Comparison of ENCODE assay signal across 9 mouse cellular contexts in the genomic region with DNA sequence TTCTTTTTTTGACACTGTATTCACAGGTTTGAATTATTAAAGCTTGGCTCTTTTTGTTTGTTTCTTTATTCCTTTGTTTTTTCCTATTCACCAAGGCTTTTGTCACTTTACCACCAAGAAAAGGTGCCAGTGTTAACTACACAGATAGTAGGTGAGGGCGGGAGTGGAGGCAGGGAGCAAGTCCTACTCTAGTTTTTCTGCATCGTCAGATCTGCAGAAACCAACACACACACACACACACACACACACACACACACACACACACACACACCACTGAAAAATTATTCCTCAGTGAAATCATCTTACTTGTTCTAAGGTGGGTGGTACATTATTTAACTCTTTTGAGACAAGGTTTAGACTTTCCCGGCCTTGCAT.
DNase-seq lines count a peak whose midpoint lies in the region; ATAC-seq and TF ChIP-seq lines count a peak whose summit lies in the region.
"Had no signal": no experiment of that assay in that cellular context is flagged by ENCODE, and none has a peak within 500 bp of the region (broad histone marks: within the 10 kb centered on the region; RNA-seq: fewer than 3 reads in every experiment).

No protein-coding gene starts in this region.

- peak overlapping the region; percentile 50 for H3K4me3 ChIP-seq in kidney, embryonic 15.5 days (replicated peaks)
- no peak overlapping the region for H3K4me3 ChIP-seq in forebrain, embryonic 16.5 days (replicated peaks; ENCODE audit: low read length)
- no peak overlapping the region for H3K4me3 ChIP-seq in hindbrain, postnatal 0 days (ENCODE audit: low read length)
- peak overlapping the region; percentile 49; the same call in 1 of the 2 replicates for H3K4me3 ChIP-seq in neural tube, embryonic 13.5 days

- H3K27me3 ChIP-seq in kidney, embryonic 15.5 days, result no peaks in the 10 kb centered on the region; the same call in 1 of the 2 replicates
- no peaks in the 10 kb centered on the region for H3K27me3 ChIP-seq in forebrain, embryonic 16.5 days (replicated peaks; ENCODE audit: control insufficient read depth, insufficient read depth, low read length)
- H3K27me3 ChIP-seq in hindbrain, postnatal 0 days (ENCODE audit: insufficient read depth, low read length), result no peaks in the 10 kb centered on the region
- peaks cover 4% of the 10 kb centered on the region; the same call in 1 of the 2 replicates for H3K27me3 ChIP-seq in neural tube, embryonic 13.5 days

- peak overlapping the region; percentile 87 for H3K4me2 ChIP-seq in kidney, embryonic 15.5 days
- H3K4me2 ChIP-seq in forebrain, embryonic 16.5 days (ENCODE audit: low read length), result no peak overlapping the region
- H3K4me2 ChIP-seq in hindbrain, postnatal 0 days (ENCODE audit: low read depth, low read length), result peak overlapping the region; percentile 59; the same call in 1 of the 2 replicates
- peak overlapping the region; percentile 85 for H3K4me2 ChIP-seq in neural tube, embryonic 13.5 days

- H3K9me3 ChIP-seq in kidney, embryonic 15.5 days (replicated peaks), result no peaks in the 10 kb centered on the region
- no peaks in the 10 kb centered on the region for H3K9me3 ChIP-seq in forebrain, embryonic 16.5 days (ENCODE audit: control insufficient read depth, low read length)
- H3K9me3 ChIP-seq in hindbrain, postnatal 0 days (ENCODE audit: low read length), result no peaks in the 10 kb centered on the region
- no peaks in the 10 kb centered on the region for H3K9me3 ChIP-seq in neural tube, embryonic 13.5 days

- WGBS in kidney, embryonic 15.5 days, result 74% methylated on average over 3 of the region's 3 CpGs
- 62% methylated on average over 3 of the region's 3 CpGs for WGBS in forebrain, embryonic 16.5 days
- 78% methylated on average over 3 of the region's 3 CpGs for WGBS in hindbrain, postnatal 0 days
- 63% methylated on average over 3 of the region's 3 CpGs for WGBS in neural tube, embryonic 13.5 days

- no peak overlapping the region for H3K9ac ChIP-seq in kidney, embryonic 15.5 days
- no peak overlapping the region for H3K9ac ChIP-seq in forebrain, embryonic 16.5 days (replicated peaks; ENCODE audit: low read depth, low read length)
- no peak overlapping the region for H3K9ac ChIP-seq in hindbrain, postnatal 0 days (replicated peaks; ENCODE audit: low read length)
- no peak overlapping the region for H3K9ac ChIP-seq in neural tube, embryonic 13.5 days

- no peak for DNase-seq in kidney, adult 18-20 months
- no peak for DNase-seq in hindbrain, postnatal 0 days (ENCODE audit: low spot score)
- DNase-seq in urinary bladder, postnatal 10 days (ENCODE audit: low spot score), result no peak
- DNase-seq in c-Kit-positive CD71-positive TER-119-positive erythroid progenitor cells, embryonic 14.5 days (ENCODE audit: low spot score), result no peak
- DNase-seq: thymus, postnatal 36 days had no signal

- ATAC-seq in kidney, embryonic 15.5 days (replicated peaks; ENCODE audit: low FRiP score), result no peak
- 0 out of 2 replicates have a peak, but pooled peaks have one; percentile 34 for ATAC-seq in forebrain, embryonic 16.5 days
- ATAC-seq in hindbrain, postnatal 0 days, result peak; percentile 49; the same call in 1 of the 2 replicates
- ATAC-seq in neural tube, embryonic 13.5 days (ENCODE audit: low read depth), result no peak

- H3K27ac ChIP-seq in kidney, embryonic 15.5 days, result no peak overlapping the region
- no peak overlapping the region for H3K27ac ChIP-seq in forebrain, embryonic 16.5 days (ENCODE audit: low read length)
- H3K27ac ChIP-seq in hindbrain, postnatal 0 days, result no peak overlapping the region
- H3K27ac ChIP-seq in neural tube, embryonic 13.5 days (replicated peaks), result no peak overlapping the region
- H3K27ac ChIP-seq: macrophage had no signal

- no peaks in the 10 kb centered on the region for H3K36me3 ChIP-seq in kidney, embryonic 15.5 days
- no peaks in the 10 kb centered on the region for H3K36me3 ChIP-seq in forebrain, embryonic 16.5 days (ENCODE audit: control insufficient read depth, insufficient read depth)
- no peaks in the 10 kb centered on the region for H3K36me3 ChIP-seq in hindbrain, postnatal 0 days (ENCODE audit: insufficient read depth, low read length)
- H3K36me3 ChIP-seq in neural tube, embryonic 13.5 days, result no peaks in the 10 kb centered on the region

- no peak for TF ChIP-seq CTCF in hindbrain, postnatal 0 days (IDR thresholded peaks at IDR 0.05; ENCODE audit: low read depth)

- H3K4me1 ChIP-seq in kidney, embryonic 15.5 days, result peaks cover 6% of the 10 kb centered on the region
- H3K4me1 ChIP-seq in forebrain, embryonic 16.5 days (replicated peaks; ENCODE audit: control insufficient read depth, insufficient read depth, low read length), result peaks cover 7% of the 10 kb centered on the region
- no peaks in the 10 kb centered on the region for H3K4me1 ChIP-seq in hindbrain, postnatal 0 days (ENCODE audit: insufficient read depth, low read length)
- peaks cover 6% of the 10 kb centered on the region; the same call in 1 of the 2 replicates for H3K4me1 ChIP-seq in neural tube, embryonic 13.5 days (replicated peaks)

Comparison
In these comparisons a context has a peak if more than half of its experiments do, and no peak if none do; other contexts are left out.
1. ATAC-seq: peak in forebrain, embryonic 16.5 days (single experiment) and hindbrain, postnatal 0 days (single experiment); none in kidney, embryonic 15.5 days (single experiment) and neural tube, embryonic 13.5 days (single experiment).
2. H3K4me3 ChIP-seq: peak in kidney, embryonic 15.5 days (single experiment) and neural tube, embryonic 13.5 days (single experiment); none in forebrain, embryonic 16.5 days (single experiment) and hindbrain, postnatal 0 days (single experiment).